Mouse (Mus musculus) brown adipose tissue, adult 24 weeks (tissue): ENCODE data around the gene Orm1. TPM values are rescaled to one million over a fixed set of nuclear protein-coding genes. Genes with fewer than 3 reads are reported as not detected.
A peak's percentile ranks its signal among the peaks of the same experiment; 100 is the strongest.
"Not testable (repeated sequence)": the region's sequence is repeated elsewhere in the genome, so short reads cannot be mapped to it uniquely, and the experiment has no call there.

Experiments
- H3K27ac ChIP-seq: fragments of 200-500 bp; replicated peaks from 2 replicates; pipeline ENCODE4 v1.5.1; 2012; ENCODE audit warnings: low read depth, mild to moderate bottlenecking, low read length
- H3K4me1 ChIP-seq: fragments of 200-500 bp; 2 replicates; pipeline ENCODE4 v1.6.1; 2012; ENCODE audit warnings: low read length, mixed read lengths; ENCODE audit not compliant: control insufficient read depth, insufficient read depth, insufficient read length
- H3K4me3 ChIP-seq: fragments of 200-500 bp; 2 replicates; pipeline ENCODE4 v1.5.1; 2012; ENCODE audit warnings: low read depth, mild to moderate bottlenecking, low read length, moderate library complexity; ENCODE audit not compliant: insufficient read depth
- polyA plus RNA-seq: library from polyadenylated mRNA; stranded (reverse); fragments of >200 nt; gene quantifications from 2 replicates; pipeline ENCODE4 v1.2.4, GENCODE M21; 2012; ENCODE audit not compliant: missing spikeins, insufficient read depth, insufficient read length

Orm1 gene
- 282 and 371 TPM in 2 replicates for polyA plus RNA-seq

GRCm38 (mm10) chr4:63344295-63344694 lies at the start of gene Orm1:
Gene Orm1 (plus strand): TSS chr4:63344560.
- H3K27ac ChIP-seq = no peak within 1 kb of the TSS; the same call in 1 of the 2 replicates
- H3K4me3 ChIP-seq = no peak within 1 kb of the TSS
- peaks cover 8% of the 10 kb centered on the region; the same call in 1 of the 2 replicates for H3K4me1 ChIP-seq

GRCm38 (mm10) chr4:63295641-63296040 lies 48.7 kb upstream of the Orm1 start:
- H3K4me3 ChIP-seq = no peak overlapping the region
- H3K4me1 ChIP-seq = no peaks in the 10 kb centered on the region
- H3K27ac ChIP-seq = no peak overlapping the region

- Histone ChIP-seq H3K27ac (no peak overlapping the region), H3K4me3 (no peak overlapping the region), H3K4me1 (no peaks in the 10 kb centered on the region)
Observed at GRCm38 (mm10) chr4:63296263-63296662, 48.1 kb upstream of the Orm1 start.

GRCm38 (mm10) chr4:63296876-63297275 lies 47.5 kb upstream of the Orm1 start:
- Histone ChIP-seq H3K4me1 (no peaks in the 10 kb centered on the region), H3K27ac (no peak overlapping the region), H3K4me3 (no peak overlapping the region)

GRCm38 (mm10) chr4:63298191-63298590 lies 46.2 kb upstream of the Orm1 start:
- no peak overlapping the region for H3K27ac ChIP-seq
- no peak overlapping the region for H3K4me3 ChIP-seq
- H3K4me1 ChIP-seq = no peaks in the 10 kb centered on the region

- Histone ChIP-seq H3K4me1 (no peaks in the 10 kb centered on the region), H3K27ac (no peak overlapping the region)
Observed at GRCm38 (mm10) chr4:63302641-63303040, 41.7 kb upstream of the Orm1 start.

GRCm38 (mm10) chr4:63307175-63308062 lies 36.9 kb upstream of the Orm1 start:
- Histone ChIP-seq H3K4me1 (peaks cover 2% of the 10 kb centered on the region; the same call in 1 of the 2 replicates), H3K27ac (no peak overlapping the region), H3K4me3 (no peak overlapping the region)

More at GRCm38 (mm10) chr4:63302641-63303040, 41.7 kb upstream of the Orm1 start:
- no peak overlapping the region for H3K4me3 ChIP-seq

GRCm38 (mm10) chr4:63308316-63308715 lies 36.0 kb upstream of the Orm1 start:
- Histone ChIP-seq H3K27ac (no peak overlapping the region), H3K4me1 (peaks cover 2% of the 10 kb centered on the region; the same call in 1 of the 2 replicates)

GRCm38 (mm10) chr4:63310247-63310855 lies 34.0 kb upstream of the Orm1 start:
- Histone ChIP-seq H3K4me3 (no peak overlapping the region), H3K27ac (peak overlapping the region; percentile 56), H3K4me1 (peaks cover 2% of the 10 kb centered on the region; the same call in 1 of the 2 replicates)

More at GRCm38 (mm10) chr4:63308316-63308715, 36.0 kb upstream of the Orm1 start:
- H3K4me3 ChIP-seq = no peak overlapping the region

- Histone ChIP-seq H3K27ac (no peak overlapping the region), H3K4me1 (peaks cover 2% of the 10 kb centered on the region; the same call in 1 of the 2 replicates), H3K4me3 (no peak overlapping the region)
Observed at GRCm38 (mm10) chr4:63311426-63311825, 32.9 kb upstream of the Orm1 start.

GRCm38 (mm10) chr4:63314063-63314462 lies 30.3 kb upstream of the Orm1 start:
- no peak overlapping the region for H3K4me3 ChIP-seq
- H3K27ac ChIP-seq = no peak overlapping the region
- H3K4me1 ChIP-seq = peaks cover 2% of the 10 kb centered on the region; the same call in 1 of the 2 replicates

- no peaks in the 10 kb centered on the region for H3K4me1 ChIP-seq
- no peak overlapping the region for H3K4me3 ChIP-seq
- no peak overlapping the region for H3K27ac ChIP-seq
Observed at GRCm38 (mm10) chr4:63316076-63316746, 28.1 kb upstream of the Orm1 start.

- not testable (repeated sequence) for H3K4me1 ChIP-seq, H3K27ac ChIP-seq, H3K4me3 ChIP-seq
Observed at GRCm38 (mm10) chr4:63319566-63319965, 24.8 kb upstream of the Orm1 start.

GRCm38 (mm10) chr4:63323275-63323815 lies 21.0 kb upstream of the Orm1 start:
- Histone ChIP-seq H3K27ac (no peak overlapping the region), H3K4me1 (no peaks in the 10 kb centered on the region), H3K4me3 (no peak overlapping the region)

- Histone ChIP-seq H3K27ac (no peak overlapping the region), H3K4me3 (no peak overlapping the region), H3K4me1 (no peaks in the 10 kb centered on the region)
Observed at GRCm38 (mm10) chr4:63333403-63333802, 11.0 kb upstream of the Orm1 start.
